Mouse (Mus musculus) mesoderm, embryonic 11.5 days (tissue): ENCODE results near the gene Acbd6.

Experiments
- DNase-seq: peaks from one replicate; pipeline ENCODE4 v3.0.0-alpha.2; 2012; ENCODE audit warnings: low read depth, low spot score

Acbd6 gene

DNA sequence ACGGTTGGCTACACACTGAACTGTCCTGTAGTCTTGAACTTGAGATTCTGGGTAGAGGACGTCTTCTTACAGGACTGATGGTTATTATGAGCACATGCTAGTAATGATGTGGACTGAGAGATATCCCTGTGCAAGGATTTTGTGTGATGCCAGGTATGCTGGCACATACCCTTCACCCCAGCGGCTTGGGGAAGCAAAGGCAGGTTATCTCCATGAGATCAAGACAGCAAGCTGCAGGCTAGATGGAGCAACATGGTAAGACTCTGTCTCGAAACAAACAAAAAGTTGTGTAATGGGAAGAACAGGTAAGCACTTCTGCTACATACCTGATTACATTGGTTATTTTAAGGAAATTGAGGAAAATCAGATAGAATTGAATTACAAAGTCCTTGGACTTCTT is 2.1 kb downstream of the Acbd6 start:
- no peak for DNase-seq

DNA sequence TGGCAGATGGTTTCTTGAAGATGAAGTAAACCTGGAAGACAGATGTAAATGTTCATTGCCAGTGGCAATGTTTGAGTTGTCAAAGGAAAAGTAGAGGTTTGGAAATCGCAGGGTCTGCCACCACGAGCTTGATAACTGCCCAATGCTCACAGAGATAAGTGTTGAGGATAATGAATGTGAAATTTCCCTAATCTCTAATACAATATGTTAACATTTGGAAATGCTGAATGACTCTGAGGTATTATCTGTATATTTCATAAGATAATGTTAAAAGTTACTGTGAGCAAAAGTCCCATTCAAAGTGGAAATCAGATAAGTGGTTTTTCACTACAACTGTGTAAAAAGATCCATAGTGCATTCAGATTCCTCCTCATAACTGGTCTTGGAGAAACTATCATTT is 2.8 kb downstream of the Acbd6 start:
- DNase-seq: no peak

DNA sequence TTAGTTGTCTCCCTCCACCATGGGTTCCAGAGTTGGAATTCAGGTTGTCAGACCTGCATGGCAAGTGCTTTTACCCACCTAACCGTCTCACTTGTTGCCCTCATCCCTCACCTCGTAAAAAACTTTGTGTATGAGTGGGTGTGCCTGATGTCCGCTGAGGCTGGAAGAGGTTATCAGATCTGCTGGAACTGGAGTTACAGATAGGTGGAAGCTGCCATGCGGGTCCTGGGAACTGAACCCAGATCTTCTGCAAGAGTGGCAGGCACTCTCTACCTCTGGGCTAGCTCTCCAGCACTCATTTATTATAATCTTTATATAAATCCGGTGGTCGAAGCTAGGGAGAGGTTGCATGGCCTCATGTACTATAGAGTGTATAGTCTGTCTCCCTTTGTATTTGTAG is 4.3 kb downstream of the Acbd6 start:
- no peak for DNase-seq

DNA sequence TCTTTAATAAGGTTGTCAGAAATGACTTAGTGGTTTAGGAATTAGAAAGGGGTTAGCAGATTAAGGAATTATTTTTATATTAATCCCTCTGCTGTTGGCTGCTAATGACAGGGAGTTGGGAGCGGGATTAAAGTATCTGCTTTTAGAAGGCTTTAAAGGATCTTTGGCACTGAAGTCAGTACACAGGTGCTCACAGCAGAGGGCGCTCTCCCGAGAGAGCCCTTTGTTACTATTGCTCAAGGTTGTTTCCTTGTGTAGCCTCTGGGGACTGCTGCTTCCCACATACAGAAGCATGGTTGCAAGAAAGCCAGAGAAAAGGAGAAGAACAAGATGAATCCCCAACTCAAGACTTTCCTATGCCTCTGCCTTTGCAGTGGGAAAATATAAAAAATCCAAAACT is 6.8 kb downstream of the Acbd6 start:
- peak; percentile 73 for DNase-seq

DNA sequence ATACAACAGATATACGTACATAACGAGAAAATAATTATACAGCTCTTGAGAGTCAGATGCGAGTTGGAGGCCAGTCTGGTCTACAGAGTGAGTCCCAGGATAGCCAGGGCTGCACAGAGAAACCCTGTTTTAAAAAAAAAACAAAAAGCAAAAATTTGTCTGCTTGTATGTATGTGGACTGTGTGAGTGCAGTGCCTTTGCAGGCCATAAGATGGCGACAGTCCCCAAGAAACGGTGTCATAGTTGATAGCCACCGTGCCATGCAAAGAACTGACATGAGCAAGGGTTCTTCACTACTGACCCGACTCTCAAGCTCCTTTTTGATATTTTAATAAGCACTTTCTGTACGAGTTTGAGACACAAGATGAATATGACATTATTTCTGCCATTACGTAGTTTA is 10.2 kb downstream of the Acbd6 start:
- no peak for DNase-seq

DNA sequence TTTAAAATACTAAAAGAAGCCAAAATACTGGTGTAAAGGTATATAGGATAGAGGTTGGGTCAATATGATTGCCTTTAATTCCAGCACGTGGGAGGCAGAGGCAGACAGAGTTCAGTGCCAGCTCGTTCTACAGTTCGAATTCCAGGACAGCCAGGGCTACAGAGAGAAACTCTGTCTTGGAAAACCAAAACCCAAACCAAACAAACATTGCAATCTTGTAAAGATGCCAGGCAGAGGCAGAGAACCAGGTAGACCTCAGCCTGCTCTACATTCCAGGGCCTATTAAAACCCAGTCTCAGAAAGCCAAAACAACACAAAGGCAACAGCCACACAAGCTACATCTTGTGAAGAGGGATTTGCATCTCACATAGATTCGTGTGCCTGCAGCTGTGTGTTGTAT is 11.4 kb downstream of the Acbd6 start:
- DNase-seq: no peak

DNA sequence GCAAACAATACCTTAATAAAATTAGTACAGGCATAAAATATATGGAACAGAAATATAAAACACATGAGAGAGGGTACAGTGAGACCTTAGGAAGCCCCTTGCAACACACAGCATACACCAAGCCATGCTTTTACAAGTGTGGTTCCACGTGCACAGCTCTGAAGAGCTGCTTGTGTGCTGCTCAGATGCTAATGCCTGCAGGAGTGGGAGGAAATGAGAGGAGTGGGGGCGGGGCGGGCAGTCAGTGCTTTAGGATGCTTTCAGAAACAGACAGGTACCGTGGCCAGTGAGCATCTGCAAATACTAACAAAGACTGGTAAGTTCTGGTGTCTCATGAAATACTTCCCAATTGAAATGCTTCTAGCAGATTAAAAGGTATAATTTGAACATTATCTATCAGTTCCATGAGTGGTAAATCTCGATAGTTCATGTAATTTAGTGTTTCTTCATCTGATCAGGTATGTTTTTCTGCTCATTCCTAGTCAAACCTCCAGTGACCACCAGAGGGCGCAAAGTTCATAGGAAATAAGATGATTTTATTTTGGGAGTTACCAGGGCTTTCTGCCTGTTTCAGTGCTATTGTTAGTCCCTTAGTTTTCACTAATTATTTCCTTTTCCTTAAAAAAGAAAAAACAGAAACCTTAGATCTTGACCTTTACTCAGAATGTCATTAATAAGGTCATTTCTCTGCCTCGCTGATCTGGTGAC is 17.2 kb downstream of the Acbd6 start:
- DNase-seq: peak; percentile 67

DNA sequence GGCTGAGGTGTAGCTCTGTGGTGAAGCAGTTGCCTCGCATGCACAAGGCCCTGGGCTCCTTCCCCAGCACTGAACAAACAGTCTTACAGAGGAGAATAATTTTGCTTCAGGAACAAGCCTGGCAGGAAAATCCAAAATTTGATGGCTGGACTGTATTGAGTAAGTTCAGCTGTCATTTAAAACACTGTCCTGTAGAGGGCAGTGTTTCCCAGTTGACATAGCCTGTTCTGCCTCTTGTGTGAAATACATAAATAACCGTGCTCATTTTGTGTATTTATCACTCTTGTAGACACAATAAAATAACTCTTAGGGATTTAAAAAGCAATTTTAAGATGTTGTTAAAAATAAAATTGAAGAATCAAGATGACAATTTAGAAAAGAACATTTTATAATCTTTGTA is 18.5 kb downstream of the Acbd6 start:
- DNase-seq: peak; percentile 77

DNA sequence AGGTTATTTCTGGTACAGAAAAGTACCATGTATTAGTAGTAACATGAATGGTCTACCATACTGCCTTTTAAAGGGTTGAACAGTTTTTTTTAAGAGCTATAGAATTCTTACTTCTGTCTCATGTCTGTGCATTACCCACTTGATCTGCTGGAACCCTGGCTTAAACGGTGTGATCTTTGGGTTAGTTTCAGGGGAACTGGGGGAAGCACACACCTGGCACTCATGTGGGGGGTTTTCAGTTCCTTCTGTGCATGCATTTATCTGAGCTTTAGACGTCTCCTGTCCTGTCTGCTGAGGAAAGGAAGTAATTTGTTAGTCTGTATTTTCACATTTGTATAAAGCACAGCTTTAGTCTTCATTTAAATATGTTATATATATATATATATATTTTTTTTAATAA is 19.4 kb downstream of the Acbd6 start:
- DNase-seq: no peak

DNA sequence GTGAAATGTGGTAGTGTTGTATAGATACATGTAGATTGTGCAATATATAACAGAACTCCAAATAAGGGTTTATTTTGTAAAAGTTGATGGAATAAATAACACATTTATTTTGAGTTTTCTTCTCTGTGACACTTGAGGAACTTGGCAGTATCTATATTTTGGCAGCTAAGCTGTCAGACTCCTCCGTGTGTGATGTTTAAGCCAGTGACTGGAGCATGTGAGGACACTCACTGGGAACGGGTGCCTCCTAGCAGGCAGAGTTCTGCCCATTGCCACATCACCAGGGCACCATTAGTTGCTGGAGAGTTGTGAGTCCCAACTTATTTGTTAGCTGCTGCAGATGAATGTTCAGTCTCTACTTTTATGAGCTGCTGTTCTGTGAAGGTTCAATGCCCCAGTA is 30.0 kb downstream of the Acbd6 start:
- DNase-seq: no peak

DNA sequence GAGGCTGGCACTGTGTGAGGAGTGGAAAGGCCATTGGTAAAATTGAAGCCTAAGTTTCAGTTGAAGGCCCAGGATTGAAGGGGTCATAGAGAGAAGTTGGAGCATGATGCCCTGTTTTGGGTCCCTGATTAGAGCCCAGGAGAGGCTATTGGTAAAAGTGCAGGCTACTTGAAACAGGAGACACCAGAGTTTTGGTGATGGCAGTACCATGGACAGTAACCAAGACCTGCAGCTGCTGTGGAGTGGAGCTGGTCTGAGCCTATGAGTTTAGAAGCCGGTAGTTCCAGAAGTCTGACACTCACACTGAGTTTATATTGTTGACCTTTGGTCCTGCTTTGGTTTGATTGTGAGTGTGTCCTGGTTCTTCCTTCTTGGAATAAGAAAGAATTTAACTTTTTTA is 36.2 kb downstream of the Acbd6 start:
- DNase-seq: peak; percentile 50

DNA sequence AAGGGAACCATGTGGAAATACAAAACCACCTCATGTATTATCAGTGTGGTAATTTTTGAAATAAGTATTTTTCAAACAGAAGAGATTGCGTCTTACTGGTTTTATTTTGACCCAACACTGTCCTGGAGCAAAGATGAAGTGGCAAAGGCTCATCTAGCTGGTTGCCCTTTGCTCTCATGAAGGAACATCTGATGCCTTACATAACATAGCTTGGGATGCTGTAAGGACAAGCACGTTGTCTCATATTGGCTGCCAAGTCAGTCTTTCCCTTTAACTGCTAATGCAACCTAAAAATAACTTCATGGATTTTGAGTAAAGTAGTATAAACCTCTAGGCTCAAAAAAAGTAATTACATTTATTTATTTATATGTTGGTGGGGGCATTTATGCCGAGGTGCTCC is 38.7 kb downstream of the Acbd6 start:
- DNase-seq: no peak

DNA sequence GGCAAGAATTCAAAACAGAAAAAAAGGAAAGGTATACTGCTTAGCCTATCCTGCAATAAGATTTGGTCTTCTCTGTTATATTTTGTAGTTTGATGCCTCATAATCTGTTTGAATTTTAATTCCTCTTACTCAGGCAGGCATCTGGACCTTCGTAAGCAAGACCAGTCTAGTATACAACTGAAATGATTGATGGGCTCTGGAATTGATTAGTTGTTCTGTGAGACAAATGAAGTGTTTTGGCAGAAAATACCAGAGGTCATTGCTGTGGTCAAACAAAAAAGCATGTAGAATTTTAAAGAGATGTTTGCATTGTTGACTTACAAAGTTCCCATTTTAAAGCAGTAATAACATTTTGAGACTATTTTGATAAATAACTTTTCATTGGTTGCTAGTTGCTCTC is 46.8 kb downstream of the Acbd6 start:
- DNase-seq: no peak

DNA sequence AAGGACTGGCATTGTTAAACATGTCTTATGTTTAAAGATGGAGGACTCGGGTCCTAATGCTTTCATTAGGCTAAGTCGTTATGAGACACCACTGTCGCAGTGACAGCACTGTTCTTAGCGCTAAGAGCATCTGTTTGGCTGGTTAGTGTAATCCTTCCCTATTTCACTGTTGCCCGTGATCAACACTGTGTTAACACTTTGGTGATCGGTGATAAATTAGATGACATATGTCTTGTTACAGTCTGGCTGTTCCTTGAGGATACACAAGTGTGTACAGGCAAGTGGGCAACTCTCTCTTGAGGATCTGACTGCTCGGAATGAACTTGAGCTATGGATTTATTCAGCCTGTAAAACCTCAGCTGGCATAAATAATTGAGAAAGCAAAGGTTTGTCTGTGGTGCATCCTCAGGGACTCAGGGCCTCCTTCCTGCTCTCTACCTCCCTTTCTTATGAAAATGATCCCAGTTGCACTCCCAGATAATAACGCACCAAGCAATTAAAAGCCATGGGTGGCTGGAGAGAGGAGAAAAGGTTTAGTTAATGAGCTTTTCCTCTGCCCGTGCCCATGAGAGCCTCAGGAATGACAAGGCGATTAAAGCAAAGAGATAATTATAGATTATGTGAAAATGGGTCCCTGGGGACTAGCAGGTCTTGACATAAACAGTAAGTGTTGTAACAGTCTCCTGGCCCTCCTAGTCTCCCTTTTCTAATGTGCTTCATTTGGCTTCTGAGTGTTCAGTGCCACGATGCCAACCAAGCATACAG is 47.7 kb downstream of the Acbd6 start:
- DNase-seq: peak; percentile 65

DNA sequence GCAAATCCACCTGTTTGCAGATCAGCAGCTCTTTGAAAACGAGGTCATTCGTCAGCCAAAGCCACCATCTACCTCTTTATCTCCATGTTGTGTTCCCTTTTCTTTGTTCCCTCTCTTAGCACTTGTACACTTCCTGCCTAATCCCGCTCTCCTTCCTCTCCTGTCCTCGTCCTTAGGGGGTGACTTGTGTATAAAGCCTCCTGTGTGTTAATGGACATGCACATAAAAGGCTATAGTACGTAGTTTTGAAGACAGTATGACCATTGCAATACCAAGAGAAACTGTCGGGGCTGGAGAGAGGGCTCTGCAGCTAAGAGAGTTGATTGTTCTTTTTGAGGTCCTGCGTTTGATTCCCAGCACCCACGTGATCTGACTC is 48.2 kb downstream of the Acbd6 start:
- no peak for DNase-seq

DNA sequence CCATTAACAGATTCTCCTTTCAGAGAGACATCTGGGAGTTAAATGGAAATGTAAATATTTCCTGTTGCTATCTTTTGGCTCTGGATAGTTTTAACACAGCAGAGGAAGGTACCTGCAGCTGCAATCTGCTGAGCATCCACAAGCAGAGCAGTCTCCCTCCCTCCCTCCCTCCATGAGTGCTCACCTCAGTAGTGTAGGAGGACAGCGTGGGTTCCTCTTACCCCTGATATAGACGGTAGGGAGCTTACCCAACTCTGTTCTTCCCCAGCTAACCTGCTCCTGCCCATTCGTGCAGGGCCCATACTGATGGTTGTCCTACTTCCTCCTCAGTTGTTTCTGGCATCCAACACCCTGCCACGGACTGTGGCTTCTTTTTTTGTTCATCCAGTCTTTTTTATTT is 50.6 kb downstream of the Acbd6 start:
- DNase-seq: no peak

DNA sequence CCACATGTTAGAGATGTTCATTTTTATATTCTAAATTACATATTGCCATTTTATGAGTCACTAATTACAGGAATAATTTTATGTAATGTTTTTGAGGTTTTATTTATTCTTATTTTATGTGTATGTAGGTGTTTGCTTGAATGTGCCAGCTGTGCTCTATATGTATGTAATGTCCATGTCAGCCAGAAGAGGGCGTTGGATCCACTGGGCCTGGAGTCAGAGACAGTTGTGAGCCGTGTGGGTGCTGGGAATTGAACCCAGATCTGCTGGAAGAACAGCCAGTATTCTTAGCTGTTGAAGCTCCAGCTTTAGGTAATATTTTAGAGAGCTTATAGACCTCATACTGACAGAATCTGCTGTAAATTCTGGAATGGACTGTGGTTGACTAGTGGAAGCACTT is 56.5 kb downstream of the Acbd6 start:
- no peak for DNase-seq

DNA sequence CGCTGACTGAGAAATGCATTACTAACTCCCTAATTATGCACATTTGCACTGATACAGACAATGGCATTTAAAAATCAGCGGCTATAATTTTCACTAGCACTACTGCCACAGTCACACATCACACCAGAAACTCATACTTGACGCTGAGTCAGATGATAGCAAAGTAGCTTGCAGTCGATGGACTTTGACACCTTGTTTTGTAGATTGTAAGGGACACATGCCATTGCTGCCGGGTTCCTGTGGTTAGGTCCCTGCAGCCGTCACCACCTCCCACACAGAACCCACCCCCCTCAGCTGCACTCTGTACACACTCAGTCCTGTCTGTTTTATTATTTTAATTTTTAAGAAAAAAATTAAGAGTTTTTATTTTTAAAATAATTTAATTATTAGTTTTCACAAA is 63.2 kb downstream of the Acbd6 start:
- DNase-seq: no peak

DNA sequence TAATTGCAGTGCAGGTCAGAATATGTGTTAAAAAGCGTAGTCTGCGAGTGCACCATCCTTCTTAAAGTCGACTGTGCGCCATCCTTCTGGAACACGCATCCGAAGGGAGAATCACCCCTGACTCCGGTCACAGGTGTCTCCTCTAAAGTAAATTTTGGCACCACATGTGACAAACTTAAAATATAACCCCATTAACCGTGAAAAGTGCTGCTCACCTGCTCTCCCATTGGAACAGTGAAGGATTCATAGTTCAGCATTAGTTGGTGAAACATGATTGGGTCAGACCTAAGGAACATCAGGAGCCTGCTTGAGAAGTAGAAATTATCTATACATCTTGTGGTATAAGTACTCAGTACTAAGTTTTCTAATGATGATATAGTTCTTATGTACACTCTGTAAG is 65.3 kb downstream of the Acbd6 start:
- DNase-seq: no peak

DNA sequence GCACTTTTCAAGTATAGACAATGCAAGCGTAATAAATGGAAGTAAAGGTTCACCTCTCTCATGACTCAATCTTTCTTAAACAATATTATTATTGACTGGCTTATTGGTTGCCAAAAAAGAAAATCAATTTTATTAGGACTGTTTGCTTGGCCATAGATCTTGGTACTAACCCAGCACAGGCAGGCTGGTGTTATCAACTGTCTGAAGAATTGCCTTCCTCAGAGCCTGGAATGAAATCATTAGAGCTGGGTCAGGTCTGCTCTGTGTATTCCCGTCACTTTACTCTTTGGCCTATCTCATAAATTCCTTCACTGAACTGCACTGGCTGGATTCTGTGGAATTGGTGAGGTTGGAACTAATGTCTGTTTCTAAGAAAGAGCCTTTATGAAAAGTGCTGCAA is 69.8 kb downstream of the Acbd6 start:
- no peak for DNase-seq

DNA sequence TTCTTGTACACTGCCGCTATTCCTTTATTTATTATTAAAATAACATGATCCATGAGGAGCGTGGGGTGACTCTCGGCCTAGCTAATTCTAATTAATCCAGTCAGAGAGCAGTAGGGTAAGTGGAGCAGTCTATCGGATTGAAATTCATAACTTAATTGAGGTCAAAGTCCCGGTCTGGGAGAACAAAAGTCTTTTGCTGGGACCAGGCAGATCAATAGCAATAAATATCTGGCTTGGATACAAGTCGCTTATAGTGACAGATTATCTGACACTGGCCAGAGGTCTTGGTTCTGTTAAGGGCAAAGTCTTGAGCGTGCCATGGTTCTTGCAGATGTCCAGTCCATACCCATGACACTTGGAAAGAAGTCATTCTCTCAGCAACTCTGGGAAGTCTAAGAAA is 78.7 kb downstream of the Acbd6 start:
- no peak for DNase-seq

DNA sequence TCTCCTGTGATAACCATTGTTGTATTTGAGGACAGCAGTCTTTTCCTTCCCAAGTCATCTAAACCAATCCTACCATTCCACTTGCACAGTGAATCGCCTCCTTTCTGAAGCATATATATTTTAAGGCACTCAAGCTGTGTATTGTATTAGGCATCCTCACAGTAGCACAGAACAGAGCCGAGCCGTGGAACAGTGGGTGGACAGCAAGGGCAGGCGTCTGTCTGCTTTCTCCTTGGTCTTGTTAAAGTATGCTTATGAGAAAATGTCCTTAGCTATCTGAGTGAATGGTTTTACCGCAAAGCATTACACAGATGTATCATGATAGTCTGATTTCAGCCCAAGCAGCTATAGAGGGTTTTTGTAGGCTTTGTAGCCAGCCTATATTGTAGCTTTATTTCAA is 87.9 kb downstream of the Acbd6 start:
- DNase-seq: no peak
